Mouse (Mus musculus) limb, embryonic 13.5 days (tissue): ENCODE data around the gene Car1. TPM values are rescaled to one million over a fixed set of nuclear protein-coding genes. Genes with fewer than 3 reads are reported as not detected.
"Not testable (repeated sequence)": the region's sequence is repeated elsewhere in the genome, so short reads cannot be mapped to it uniquely, and the experiment has no call there.

Source experiments
- ATAC-seq: fragments of 200-750 bp; cut with Nextera tagmentation; 2 replicates; pipeline ENCODE4 v1.8.0; 2017; ENCODE audit warnings: low read depth, moderate number of reproducible peaks, moderate TSS enrichment; ENCODE audit not compliant: low FRiP score
- H3K27ac ChIP-seq: fragments of 300-500 bp; sonication (generic); 2 replicates; pipeline ENCODE4 v1.5.1; 2015; ENCODE audit warnings: inconsistent platforms, mild to moderate bottlenecking, moderate library complexity
- H3K27me3 ChIP-seq: fragments of 300-500 bp; sonication (generic); 2 replicates; pipeline ENCODE4 v1.6.1; 2015; ENCODE audit warnings: mild to moderate bottlenecking, inconsistent platforms
- H3K36me3 ChIP-seq: fragments of 300-500 bp; sonication (generic); 2 replicates; pipeline ENCODE4 v1.6.1; 2015; ENCODE audit warnings: inconsistent platforms, mild to moderate bottlenecking, moderate library complexity
- H3K4me1 ChIP-seq: fragments of 300-500 bp; sonication (generic); 2 replicates; pipeline ENCODE4 v1.6.1; 2015; ENCODE audit warnings: inconsistent platforms
- H3K4me2 ChIP-seq: fragments of 300-500 bp; sonication (generic); replicated peaks from 2 replicates; pipeline ENCODE4 v1.6.1; 2015; ENCODE audit warnings: inconsistent platforms, mild to moderate bottlenecking, moderate library complexity
- H3K4me3 ChIP-seq: fragments of 300-500 bp; sonication (generic); 2 replicates; pipeline ENCODE4 v1.5.1; 2015; ENCODE audit warnings: moderate library complexity, mild to moderate bottlenecking, inconsistent platforms
- H3K9ac ChIP-seq: fragments of 300-500 bp; sonication (generic); 2 replicates; pipeline ENCODE4 v1.6.1; 2015; ENCODE audit warnings: mild to moderate bottlenecking, inconsistent platforms
- H3K9me3 ChIP-seq: fragments of 300-500 bp; sonication (generic); 2 replicates; pipeline ENCODE4 v1.6.1; 2016; ENCODE audit warnings: inconsistent platforms
- WGBS: fragments of 180-500 bp; shearing (Covaris S2); methylation state at CpG from one replicate; pipeline ENCODE4 v1.1.7; 2015; 5-methylcytosine and 5-hydroxymethylcytosine counted together
- polyA plus RNA-seq: library from polyadenylated mRNA; unstranded; fragments of >200 nt; fragmentation: Nextera tagmentation; extraction: Ambion mirVana; gene quantifications from 2 replicates; pipeline ENCODE4 v1.2.1, GENCODE M21; 2015

Car1 gene
- polyA plus RNA-seq, 1 experiment from 2014 or later = 0.67 TPM

- no peak overlapping the region for H3K9ac ChIP-seq
- H3K4me3 ChIP-seq = no peak overlapping the region
- H3K27ac ChIP-seq = no peak overlapping the region
- no peaks in the 10 kb centered on the region for H3K36me3 ChIP-seq
- H3K27me3 ChIP-seq = no peaks in the 10 kb centered on the region
- H3K4me1 ChIP-seq = no peaks in the 10 kb centered on the region
- no peaks in the 10 kb centered on the region for H3K9me3 ChIP-seq
- no peak overlapping the region for H3K4me2 ChIP-seq
- no peak for ATAC-seq
Observed at GRCm38 (mm10) chr3:14806702-14807101, 1.5 kb downstream of the Car1 start.

- Histone ChIP-seq H3K9ac (no peak overlapping the region), H3K27ac (no peak overlapping the region), H3K36me3 (no peaks in the 10 kb centered on the region), H3K4me3 (no peak overlapping the region), H3K4me1 (no peaks in the 10 kb centered on the region), H3K4me2 (no peak overlapping the region), H3K9me3 (no peaks in the 10 kb centered on the region), H3K27me3 (no peaks in the 10 kb centered on the region)
- 87% methylated on average over 3 of the region's 3 CpGs for WGBS
- no peak for ATAC-seq
Observed at GRCm38 (mm10) chr3:14805962-14806361, 2.2 kb downstream of the Car1 start.

GRCm38 (mm10) chr3:14804906-14805305 is 3.3 kb downstream of the Car1 start:
- 82% methylated on average over 6 of the region's 6 CpGs for WGBS
- H3K27ac ChIP-seq = no peak overlapping the region
- no peaks in the 10 kb centered on the region for H3K27me3 ChIP-seq
- H3K36me3 ChIP-seq = no peaks in the 10 kb centered on the region
- H3K4me1 ChIP-seq = no peaks in the 10 kb centered on the region
- no peak for ATAC-seq
- no peak overlapping the region for H3K4me3 ChIP-seq
- H3K9ac ChIP-seq = no peak overlapping the region
- no peaks in the 10 kb centered on the region for H3K9me3 ChIP-seq
- no peak overlapping the region for H3K4me2 ChIP-seq

- WGBS = 82% methylated on average over 3 of the region's 3 CpGs
- no peak for ATAC-seq
Observed at GRCm38 (mm10) chr3:14797069-14797468, 11.1 kb downstream of the Car1 start.

GRCm38 (mm10) chr3:14795292-14796020 is 12.7 kb downstream of the Car1 start:
- H3K36me3 ChIP-seq = no peaks in the 10 kb centered on the region
- H3K9ac ChIP-seq = no peak overlapping the region
- no peak overlapping the region for H3K4me3 ChIP-seq
- H3K4me1 ChIP-seq = no peaks in the 10 kb centered on the region
- ATAC-seq = no peak
- 76% methylated on average over 4 of the region's 4 CpGs for WGBS
- H3K27ac ChIP-seq = no peak overlapping the region
- H3K27me3 ChIP-seq = no peaks in the 10 kb centered on the region
- no peak overlapping the region for H3K4me2 ChIP-seq
- no peaks in the 10 kb centered on the region for H3K9me3 ChIP-seq

More at GRCm38 (mm10) chr3:14797069-14797468, 11.1 kb downstream of the Car1 start:
- no peak overlapping the region for H3K9ac ChIP-seq
- no peak overlapping the region for H3K27ac ChIP-seq
- H3K9me3 ChIP-seq = no peaks in the 10 kb centered on the region
- H3K4me3 ChIP-seq = no peak overlapping the region
- H3K4me1 ChIP-seq = no peaks in the 10 kb centered on the region
- no peaks in the 10 kb centered on the region for H3K27me3 ChIP-seq
- H3K36me3 ChIP-seq = no peaks in the 10 kb centered on the region
- no peak overlapping the region for H3K4me2 ChIP-seq

- ATAC-seq = no peak
- no peaks in the 10 kb centered on the region for H3K4me1 ChIP-seq
Observed at GRCm38 (mm10) chr3:14792032-14792431, 16.1 kb downstream of the Car1 start.

GRCm38 (mm10) chr3:14787607-14788006 is 20.6 kb downstream of the Car1 start:
- Histone ChIP-seq H3K4me3 (no peak overlapping the region), H3K4me1 (no peaks in the 10 kb centered on the region), H3K36me3 (no peaks in the 10 kb centered on the region), H3K27ac (no peak overlapping the region), H3K27me3 (no peaks in the 10 kb centered on the region), H3K9ac (no peak overlapping the region), H3K9me3 (no peaks in the 10 kb centered on the region), H3K4me2 (no peak overlapping the region)
- peak; percentile 73; the same call in 1 of the 2 replicates for ATAC-seq
- 61% methylated on average over 1 of the region's 1 CpGs for whole genome bisulfite sequencing

More at GRCm38 (mm10) chr3:14792032-14792431, 16.1 kb downstream of the Car1 start:
- no peaks in the 10 kb centered on the region for H3K36me3 ChIP-seq
- no peak overlapping the region for H3K27ac ChIP-seq
- H3K9me3 ChIP-seq = no peaks in the 10 kb centered on the region
- no peak overlapping the region for H3K4me2 ChIP-seq
- H3K4me3 ChIP-seq = no peak overlapping the region
- no peaks in the 10 kb centered on the region for H3K27me3 ChIP-seq
- H3K9ac ChIP-seq = no peak overlapping the region

GRCm38 (mm10) chr3:14787136-14787535 is 21.0 kb downstream of the Car1 start:
- WGBS = 36% methylated on average over 1 of the region's 1 CpGs
- H3K4me1 ChIP-seq = no peaks in the 10 kb centered on the region
- H3K4me3 ChIP-seq = no peak overlapping the region
- H3K27me3 ChIP-seq = no peaks in the 10 kb centered on the region
- no peaks in the 10 kb centered on the region for H3K36me3 ChIP-seq
- no peak overlapping the region for H3K27ac ChIP-seq
- no peak overlapping the region for H3K9ac ChIP-seq
- no peaks in the 10 kb centered on the region for H3K9me3 ChIP-seq
- no peak overlapping the region for H3K4me2 ChIP-seq
- peak; percentile 60 for ATAC-seq

- Histone ChIP-seq H3K9me3 (no peaks in the 10 kb centered on the region), H3K4me3 (no peak overlapping the region), H3K4me2 (no peak overlapping the region), H3K36me3 (no peaks in the 10 kb centered on the region), H3K27ac (no peak overlapping the region), H3K27me3 (no peaks in the 10 kb centered on the region), H3K9ac (no peak overlapping the region), H3K4me1 (no peaks in the 10 kb centered on the region)
- ATAC-seq = no peak
- WGBS = 58% methylated on average over 2 of the region's 2 CpGs
Observed at GRCm38 (mm10) chr3:14786551-14787079, 21.6 kb downstream of the Car1 start.

- WGBS = 88% methylated on average over 2 of the region's 2 CpGs
- no peak for ATAC-seq
- H3K9me3 ChIP-seq = no peaks in the 10 kb centered on the region
Observed at GRCm38 (mm10) chr3:14785353-14785752, 22.8 kb downstream of the Car1 start.

GRCm38 (mm10) chr3:14783198-14783597 is 25.0 kb downstream of the Car1 start:
- ATAC-seq, H3K9ac ChIP-seq, H3K4me1 ChIP-seq, H3K4me3 ChIP-seq, H3K9me3 ChIP-seq, H3K36me3 ChIP-seq, H3K27me3 ChIP-seq, H3K27ac ChIP-seq, H3K4me2 ChIP-seq: not testable (repeated sequence)
- WGBS = 89% methylated on average over 5 of the region's 5 CpGs

More at GRCm38 (mm10) chr3:14785353-14785752, 22.8 kb downstream of the Car1 start:
- Histone ChIP-seq H3K9ac (no peak overlapping the region), H3K4me1 (no peaks in the 10 kb centered on the region), H3K27me3 (no peaks in the 10 kb centered on the region), H3K4me3 (no peak overlapping the region), H3K36me3 (no peaks in the 10 kb centered on the region), H3K4me2 (no peak overlapping the region), H3K27ac (no peak overlapping the region)

- H3K4me2 ChIP-seq = not testable (repeated sequence)
- 74% methylated on average over 3 of the region's 3 CpGs for WGBS
Observed at GRCm38 (mm10) chr3:14782365-14782764, 25.8 kb downstream of the Car1 start.

GRCm38 (mm10) chr3:14780212-14780611 is 28.0 kb downstream of the Car1 start:
- Histone ChIP-seq H3K27ac (no peak overlapping the region), H3K36me3 (no peaks in the 10 kb centered on the region), H3K9me3 (no peaks in the 10 kb centered on the region), H3K4me3 (no peak overlapping the region), H3K4me2 (no peak overlapping the region), H3K27me3 (no peaks in the 10 kb centered on the region), H3K4me1 (no peaks in the 10 kb centered on the region), H3K9ac (no peak overlapping the region)
- ATAC-seq = no peak
- WGBS = 54% methylated on average over 2 of the region's 2 CpGs

More at GRCm38 (mm10) chr3:14782365-14782764, 25.8 kb downstream of the Car1 start:
- not testable (repeated sequence) for H3K4me1 ChIP-seq, H3K36me3 ChIP-seq, H3K9ac ChIP-seq, H3K9me3 ChIP-seq, H3K4me3 ChIP-seq, ATAC-seq, H3K27me3 ChIP-seq, H3K27ac ChIP-seq
